Mouse (Mus musculus): ENCODE data around the gene Rrbp1. TPM values are rescaled to one million over a fixed set of nuclear protein-coding genes. Genes with fewer than 3 reads are reported as not detected.

Rrbp1 gene
- total RNA-seq, 1 experiment from 2014 or later = 184 TPM

DNA sequence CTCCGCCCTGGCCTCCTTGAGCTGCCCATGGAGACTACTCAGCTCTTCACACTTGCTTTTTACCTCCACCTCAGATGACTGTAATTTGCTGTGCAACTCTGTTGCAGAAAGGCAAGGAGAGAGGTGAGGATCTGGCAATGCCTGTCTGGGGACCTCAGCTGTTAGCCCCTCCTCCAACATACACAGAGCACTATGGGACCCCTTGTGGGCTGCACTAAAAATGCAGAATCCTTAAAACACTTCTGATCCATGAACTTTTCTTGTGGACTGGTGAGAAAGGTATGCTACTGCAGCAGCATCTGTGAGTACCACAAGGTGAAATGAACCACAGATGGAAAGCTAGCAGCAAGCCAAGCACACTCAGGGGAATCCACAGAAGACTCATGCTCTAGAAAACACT, 47.7 kb downstream of the Rrbp1 start:
- 0 out of 2 replicates have a peak, but pooled peaks have one; percentile 35 for ATAC-seq (replicated peaks; ENCODE audit: low read depth, poor library complexity, severe bottlenecking)

DNA sequence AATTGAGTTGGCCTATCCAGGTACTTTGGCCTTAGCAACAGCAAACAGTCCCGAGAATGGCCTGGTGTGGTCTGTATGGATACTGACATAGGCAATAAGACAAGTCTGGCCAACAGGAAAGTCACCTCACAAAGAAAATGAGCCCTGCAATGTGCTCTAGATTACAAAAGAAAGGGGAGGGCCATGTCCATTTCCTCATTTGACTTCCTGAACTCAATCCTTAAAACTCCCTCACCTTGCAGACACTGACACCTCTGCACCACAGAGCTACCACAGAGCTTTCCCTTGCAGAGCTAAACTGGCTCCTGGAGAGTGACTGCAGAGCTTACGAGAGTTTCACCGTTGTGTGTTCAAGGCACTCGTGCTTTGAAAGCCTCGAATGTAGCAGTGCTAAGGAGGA, 48.9 kb downstream of the Rrbp1 start:
- ATAC-seq (replicated peaks; ENCODE audit: low read depth, poor library complexity, severe bottlenecking) = peak; percentile 30; the same call in 1 of the 2 replicates

DNA sequence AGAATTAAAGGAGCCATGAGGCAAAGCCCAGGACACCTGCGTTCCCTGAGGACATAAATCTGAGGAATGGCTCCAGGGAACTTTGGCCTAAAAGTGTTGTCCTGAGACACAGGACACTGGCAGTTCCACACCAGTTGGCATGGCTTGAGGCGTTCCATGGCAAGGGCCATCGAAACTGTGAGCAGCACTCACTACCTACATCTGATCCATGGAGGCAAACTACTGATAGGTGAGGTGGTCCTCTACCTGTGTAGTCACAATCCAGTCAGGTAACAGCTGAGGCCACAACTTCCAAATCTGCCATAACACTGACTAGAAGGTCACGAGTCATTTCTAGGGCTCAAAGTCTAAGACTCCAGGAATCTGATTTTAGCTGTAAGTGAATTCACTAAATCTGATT, 55.3 kb downstream of the Rrbp1 start:
- no peak for ATAC-seq (replicated peaks; ENCODE audit: low read depth, poor library complexity, severe bottlenecking)

DNA sequence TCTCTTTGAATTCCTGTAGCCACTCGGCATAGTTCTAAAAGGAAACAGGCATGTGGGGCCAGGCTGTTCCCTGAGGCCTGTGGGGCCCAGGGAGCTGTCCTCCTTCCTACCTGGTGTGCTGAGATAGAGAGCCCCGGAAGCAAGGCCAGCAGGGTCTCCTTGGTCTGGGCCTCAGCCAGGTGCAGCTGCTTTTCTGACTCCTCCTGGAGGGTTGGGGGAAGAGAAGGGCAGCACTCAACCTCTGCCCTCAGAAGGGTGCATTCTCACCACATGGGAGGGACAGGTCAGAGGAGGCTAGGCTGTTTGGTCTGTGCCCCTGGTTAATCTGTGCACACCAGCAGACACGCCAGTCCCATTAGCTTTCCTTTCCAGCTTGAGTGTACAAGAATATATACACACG, 56.1 kb downstream of the Rrbp1 start:
- ATAC-seq (replicated peaks; ENCODE audit: low read depth, poor library complexity, severe bottlenecking) = no peak

DNA sequence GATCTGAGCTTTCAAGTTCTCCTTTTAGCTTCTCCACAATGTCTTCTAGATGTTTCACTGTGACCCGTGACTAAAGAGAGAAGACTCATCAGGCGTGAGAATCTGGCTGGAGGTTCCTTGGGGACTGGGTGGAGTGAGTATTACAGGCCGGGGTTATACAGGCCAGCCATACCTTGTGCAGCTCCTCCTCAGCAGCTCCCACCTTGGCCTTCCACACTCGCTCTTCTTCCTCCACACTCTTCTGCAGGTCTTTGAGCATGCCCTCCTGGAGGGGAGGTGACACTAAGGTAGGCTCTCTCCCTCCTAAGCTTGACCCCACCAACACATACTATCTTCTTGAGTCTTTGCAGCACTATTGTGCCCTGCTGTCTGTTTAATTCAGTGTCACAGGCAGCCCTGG, 57.1 kb downstream of the Rrbp1 start:
- no peak for ATAC-seq (replicated peaks; ENCODE audit: low read depth, poor library complexity, severe bottlenecking)

DNA sequence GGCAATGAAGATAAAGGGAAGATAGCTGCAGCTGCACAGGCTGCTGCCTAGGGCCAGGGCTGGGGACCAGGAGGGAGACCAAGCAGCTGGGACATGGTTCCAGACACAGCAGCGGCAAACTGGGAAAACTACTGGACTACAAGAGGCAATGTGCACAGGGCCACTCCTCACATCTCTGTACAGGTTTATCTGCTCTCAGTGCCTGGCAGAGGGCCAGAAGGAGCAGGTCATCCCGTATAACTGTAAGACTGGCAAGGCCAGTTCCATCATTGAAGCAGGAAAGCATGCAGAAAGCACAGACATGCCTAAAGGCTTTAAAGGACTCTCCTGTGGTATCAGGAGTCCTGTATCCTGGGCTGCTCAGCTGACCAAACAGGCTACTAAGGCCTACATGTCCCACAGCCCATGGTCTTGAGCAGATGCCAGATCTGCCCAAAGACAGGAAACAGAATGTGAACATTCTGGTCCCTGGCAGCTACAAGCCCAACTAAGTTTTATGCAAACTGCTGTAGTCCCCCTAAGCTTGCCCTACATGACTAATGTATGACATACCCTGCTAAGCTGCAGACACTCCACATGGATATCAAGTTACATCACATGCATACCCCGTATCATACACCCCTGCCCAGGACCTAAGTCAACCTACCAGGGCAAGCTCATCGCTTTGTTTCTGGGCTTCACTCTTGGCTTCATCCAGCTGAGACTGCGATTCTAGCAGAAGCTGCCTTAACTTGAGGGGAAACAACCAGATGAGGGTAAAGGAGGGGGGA, 59.3 kb downstream of the Rrbp1 start:
- ATAC-seq (replicated peaks; ENCODE audit: low read depth, poor library complexity, severe bottlenecking) = no peak

DNA sequence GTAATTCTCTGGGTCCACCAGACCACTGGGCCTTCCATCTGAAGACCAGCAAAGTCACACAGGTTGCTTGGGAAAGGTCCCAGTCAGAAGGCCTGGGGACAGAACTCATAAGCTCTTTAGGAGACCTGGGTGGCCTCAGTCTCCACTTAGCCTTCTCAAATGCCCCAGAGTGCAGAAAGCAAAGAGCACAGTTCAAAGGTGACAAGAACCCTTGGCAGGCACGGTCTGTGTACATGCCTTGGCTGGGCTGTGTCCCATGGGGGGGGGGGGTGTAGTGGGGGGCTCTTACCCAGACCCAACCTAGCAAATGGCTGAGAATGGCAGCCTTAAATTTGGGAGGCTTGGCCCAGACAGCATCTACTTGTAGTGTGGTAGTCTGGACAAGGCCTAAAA, 60.0 kb downstream of the Rrbp1 start:
- ATAC-seq (replicated peaks; ENCODE audit: low read depth, poor library complexity, severe bottlenecking) = no peak

DNA sequence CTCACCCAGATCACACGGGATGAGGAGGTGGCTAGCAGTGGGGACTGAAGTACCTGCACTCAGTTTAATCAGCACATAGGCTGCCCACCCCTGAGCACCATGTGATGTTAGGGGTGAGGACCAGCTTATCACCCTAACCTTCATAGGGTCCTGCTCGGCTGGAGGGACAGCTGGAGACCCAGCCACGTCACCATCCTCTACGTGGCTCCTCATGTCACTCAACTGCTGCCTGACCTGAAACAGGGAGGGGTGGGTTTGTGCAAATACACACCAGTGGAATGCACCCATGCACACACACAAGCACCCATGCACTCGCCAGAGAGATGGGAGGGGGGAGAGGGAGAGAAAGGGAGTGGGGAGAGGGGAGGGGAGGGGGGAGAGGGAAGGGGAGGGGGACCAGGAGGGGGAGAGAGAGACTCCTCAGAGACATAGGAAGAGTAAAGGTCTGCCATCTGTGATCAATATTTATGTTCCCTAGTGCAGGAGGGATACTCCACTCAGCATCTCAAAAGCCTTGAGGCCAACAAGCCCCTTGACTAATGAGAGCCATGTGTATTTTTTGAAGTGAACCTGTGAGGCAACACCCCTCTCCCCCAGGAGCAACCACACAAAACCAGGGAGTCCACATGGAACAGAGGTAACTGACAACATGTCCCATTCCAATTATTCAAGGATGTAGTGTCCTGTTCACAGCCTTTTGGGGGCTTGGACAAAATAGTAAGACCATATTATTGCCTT, 60.6 kb downstream of the Rrbp1 start:
- no peak for ATAC-seq (replicated peaks; ENCODE audit: low read depth, poor library complexity, severe bottlenecking)

DNA sequence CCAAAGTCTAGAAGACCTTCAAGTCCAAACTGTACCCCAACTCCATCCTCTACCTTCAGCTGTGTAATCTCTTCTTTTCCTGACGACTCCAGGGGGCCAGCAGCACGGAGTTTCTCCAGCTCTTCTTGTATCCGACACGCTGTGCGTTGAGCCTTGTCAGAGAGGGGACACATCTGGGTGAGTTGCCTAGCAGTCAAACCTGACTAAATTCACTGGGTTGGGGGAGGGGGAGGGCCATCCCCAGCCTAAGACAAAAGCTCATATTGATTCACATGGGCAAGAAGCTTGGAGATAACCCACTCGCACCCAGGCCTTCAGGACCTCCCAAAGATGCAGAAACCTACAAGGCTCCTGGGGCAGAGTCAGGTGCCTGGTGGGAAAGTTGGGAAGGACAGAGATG, 61.8 kb downstream of the Rrbp1 start:
- no peak for ATAC-seq (replicated peaks; ENCODE audit: low read depth, poor library complexity, severe bottlenecking)

DNA sequence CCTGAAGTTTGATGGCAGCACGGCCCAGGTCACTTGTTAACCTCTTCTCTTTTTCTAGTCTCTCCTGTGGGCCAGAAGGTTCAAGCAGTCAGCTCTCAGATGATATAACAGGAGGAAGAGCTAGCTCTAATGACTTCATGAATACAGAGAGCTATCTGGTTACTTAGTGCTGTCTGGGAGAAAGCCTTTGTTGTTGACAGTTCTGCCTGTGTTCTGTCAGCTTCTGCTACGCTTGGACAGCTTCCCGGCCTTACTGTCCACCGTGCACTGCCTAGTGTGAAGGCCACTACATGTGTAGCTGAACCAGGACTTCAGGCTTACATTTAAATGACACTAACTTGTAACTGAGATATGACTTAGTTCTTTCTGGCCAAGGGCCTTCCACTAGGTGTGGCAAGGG, 62.6 kb downstream of the Rrbp1 start:
- no peak for ATAC-seq (replicated peaks; ENCODE audit: low read depth, poor library complexity, severe bottlenecking)

DNA sequence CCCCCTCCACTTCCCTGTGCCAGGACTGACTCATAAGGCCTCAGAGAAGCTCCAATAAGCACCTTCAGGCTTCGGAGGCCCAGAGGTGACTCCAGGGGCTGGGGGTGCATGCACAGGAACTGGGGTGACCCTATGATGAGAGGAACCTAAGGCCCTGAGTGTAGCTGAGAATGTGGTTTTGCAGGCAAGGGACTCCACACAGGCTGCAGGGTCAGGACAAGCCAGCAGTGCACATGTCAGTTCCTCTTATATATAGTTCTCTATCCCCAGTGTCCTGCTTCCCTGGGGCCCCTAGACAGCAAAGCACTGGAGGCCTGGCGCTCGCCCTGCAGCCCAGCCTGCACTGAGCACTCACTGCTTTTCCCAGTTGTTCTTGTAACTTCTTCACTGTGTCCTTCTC, 63.1 kb downstream of the Rrbp1 start:
- ATAC-seq (replicated peaks; ENCODE audit: low read depth, poor library complexity, severe bottlenecking) = no peak

DNA sequence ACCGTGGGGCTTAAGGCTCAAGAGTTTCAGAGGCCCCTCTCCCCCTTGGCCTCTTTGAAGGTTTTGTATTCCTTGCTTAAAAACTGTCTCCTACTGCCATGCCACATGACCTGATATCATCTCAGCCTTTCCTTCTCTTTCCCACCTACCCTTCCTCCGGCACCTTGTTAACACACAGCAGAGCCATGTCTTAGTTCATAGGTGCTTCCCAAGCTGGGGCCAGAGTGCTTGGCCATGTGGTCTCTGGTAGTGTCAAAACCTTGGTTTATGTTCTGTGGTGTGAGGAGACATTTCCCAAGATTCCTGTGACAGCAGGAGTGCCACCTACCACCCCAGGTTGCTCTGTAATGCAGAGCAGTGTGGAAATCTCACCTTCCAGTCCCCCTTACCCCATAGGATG, 64.7 kb downstream of the Rrbp1 start:
- ATAC-seq (replicated peaks; ENCODE audit: low read depth, poor library complexity, severe bottlenecking) = no peak

DNA sequence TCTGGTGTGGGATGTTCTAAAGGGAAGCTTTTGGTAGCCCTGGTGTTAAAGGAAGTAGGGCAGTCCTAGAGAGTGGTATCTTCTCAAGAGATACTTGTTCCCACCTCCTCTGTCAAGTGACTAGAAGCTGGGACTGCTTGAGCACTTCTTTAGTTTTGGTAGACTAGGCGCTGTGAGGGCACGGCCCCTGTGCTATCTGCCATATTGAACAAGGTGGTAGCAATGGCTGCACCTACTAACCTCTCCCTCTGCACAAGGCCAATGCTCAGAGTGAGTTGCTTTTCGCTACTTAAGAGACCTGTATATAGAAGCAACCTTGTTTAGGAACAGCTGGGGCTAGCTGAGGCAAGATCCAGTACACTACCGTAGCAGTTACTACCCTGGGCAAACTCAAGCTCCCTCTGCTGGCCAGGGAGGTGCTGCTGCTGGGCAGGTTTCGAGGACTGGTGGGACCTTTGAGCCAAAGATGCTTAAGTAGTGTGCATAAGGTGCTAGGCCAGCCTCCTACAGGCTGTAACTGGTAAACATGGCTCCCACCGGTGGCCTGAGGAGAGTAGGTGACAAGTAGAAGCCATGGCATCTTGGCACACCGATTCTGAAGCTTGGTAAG, 65.5 kb downstream of the Rrbp1 start:
- peak; percentile 63 for ATAC-seq (replicated peaks; ENCODE audit: low read depth, poor library complexity, severe bottlenecking)

DNA sequence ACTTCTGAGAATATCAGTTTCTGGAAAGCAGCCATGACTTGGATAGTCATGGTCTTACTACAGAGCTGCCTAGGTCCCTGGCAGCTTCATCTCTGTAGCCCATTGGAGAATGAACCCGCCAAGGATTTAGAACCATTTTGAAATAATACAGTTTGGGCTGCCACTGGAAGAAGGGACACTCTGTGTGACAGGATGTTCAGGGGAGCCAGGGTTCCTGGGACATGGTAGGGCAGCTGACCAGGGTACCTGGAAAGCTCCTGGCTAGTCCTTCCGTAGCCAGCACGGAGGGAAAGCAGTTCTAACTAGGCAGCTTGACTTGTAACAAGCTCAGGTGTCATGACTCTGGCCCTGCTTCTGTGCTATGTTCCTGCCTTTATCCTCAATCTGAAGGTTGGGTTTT, 66.3 kb downstream of the Rrbp1 start:
- no peak for ATAC-seq (replicated peaks; ENCODE audit: low read depth, poor library complexity, severe bottlenecking)

DNA sequence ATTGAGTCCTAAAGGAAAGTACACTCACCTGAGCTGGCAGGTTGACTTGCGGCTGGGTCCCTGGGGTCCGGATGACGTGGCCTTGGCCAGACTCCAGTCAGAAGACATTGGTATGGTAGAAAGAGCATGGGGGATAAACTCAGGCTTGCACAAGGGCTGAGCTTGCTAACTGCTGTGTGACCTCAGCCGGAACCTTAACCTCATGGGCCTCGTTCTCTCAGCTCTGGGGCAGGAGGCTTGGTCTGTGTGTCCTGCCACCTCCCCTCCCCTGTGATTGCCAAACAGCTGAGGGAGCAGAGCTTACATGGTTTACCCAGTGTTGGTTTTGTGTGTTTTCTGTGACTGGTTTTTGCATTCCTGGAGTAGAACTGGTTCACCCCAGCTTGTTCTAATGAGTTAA, 70.7 kb downstream of the Rrbp1 start:
- no peak; the same call in 1 of the 2 replicates for ATAC-seq (replicated peaks; ENCODE audit: low read depth, poor library complexity, severe bottlenecking)

DNA sequence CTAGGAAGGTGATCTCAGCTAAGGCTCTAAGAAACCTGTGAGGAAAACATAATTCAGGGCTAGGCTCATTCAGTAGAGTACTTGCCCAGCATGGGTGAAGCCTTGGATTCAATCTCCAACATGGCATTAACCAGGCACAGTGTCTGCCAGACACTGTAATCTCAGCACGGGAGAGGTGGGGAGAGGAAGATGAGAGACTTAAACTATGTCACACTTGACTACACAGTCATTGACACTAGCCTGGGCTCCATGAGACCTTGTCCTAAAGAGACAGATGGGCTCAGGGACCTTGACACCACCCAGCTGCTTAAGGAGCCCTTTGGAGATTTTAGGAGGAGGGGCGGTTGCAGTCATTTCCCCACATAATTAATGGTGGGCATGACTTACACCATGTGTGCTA, 73.2 kb downstream of the Rrbp1 start:
- ATAC-seq (replicated peaks; ENCODE audit: low read depth, poor library complexity, severe bottlenecking) = no peak

DNA sequence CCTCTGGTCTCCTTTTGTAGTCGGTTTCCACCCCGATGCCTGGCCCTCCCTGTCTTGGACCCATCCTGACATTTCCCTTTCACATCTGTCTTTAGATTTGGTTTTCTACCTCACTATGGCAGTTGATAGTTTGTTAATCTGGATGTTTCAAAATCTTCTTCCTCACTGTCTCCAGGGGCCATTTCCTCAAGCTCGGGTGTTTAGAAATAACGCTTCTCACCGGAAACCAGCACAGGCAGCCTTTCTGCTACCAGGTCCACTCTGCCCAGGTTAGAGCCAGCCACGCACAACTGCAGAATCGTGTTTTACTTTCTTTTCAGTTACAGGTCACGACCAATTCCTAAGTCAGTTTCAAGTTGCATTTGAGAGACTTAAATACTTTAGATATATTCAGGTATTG, 76.6 kb downstream of the Rrbp1 start:
- peak; percentile 53 for ATAC-seq (replicated peaks; ENCODE audit: low read depth, poor library complexity, severe bottlenecking)

DNA sequence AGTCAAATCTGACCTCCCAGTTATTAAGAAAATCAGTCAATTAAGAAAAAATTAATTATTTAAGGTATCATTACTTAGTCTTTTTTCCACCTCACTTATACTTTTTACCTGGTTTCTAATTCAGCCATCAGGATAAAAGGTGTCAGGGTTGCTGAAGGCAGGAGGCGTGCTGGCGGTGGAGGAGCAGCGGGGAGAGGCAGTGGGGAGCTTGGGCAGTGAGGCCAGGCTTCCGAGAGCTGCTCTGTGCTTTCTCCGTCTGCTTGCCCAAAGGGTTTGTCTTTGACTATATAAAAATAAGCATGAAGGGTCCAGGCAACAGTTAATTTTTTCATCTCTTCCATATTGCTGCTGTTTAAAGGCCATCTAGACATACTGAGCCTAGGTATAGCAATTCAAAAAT, 77.5 kb downstream of the Rrbp1 start:
- no peak for ATAC-seq (replicated peaks; ENCODE audit: low read depth, poor library complexity, severe bottlenecking)

DNA sequence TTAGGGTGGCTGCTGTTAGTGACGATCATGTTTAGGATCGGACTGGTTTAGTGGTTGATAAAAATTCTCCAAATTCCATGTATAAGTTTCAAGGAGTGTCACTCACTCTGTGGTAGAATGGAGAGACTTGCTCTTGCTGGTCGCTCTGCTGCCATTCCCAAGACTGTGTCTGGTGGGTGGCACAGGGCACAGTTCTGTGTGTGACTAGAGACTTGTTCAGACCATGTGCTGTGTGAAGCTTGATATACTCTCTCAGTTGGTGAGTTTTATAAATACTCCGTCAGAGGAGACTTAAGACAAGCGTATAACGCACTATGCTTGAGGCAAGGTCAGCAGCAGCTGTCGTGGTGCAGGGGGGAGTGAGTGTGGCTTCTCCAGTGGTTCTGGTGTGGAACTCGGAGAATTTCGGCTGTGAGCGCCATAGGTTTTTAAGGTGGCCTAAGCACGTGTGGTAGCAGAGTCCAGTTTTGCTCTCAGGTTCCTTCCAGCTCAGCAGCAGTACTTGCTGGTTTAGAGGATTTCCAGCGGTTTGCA, 78.7 kb downstream of the Rrbp1 start:
- no peak for ATAC-seq (replicated peaks; ENCODE audit: low read depth, poor library complexity, severe bottlenecking)

DNA sequence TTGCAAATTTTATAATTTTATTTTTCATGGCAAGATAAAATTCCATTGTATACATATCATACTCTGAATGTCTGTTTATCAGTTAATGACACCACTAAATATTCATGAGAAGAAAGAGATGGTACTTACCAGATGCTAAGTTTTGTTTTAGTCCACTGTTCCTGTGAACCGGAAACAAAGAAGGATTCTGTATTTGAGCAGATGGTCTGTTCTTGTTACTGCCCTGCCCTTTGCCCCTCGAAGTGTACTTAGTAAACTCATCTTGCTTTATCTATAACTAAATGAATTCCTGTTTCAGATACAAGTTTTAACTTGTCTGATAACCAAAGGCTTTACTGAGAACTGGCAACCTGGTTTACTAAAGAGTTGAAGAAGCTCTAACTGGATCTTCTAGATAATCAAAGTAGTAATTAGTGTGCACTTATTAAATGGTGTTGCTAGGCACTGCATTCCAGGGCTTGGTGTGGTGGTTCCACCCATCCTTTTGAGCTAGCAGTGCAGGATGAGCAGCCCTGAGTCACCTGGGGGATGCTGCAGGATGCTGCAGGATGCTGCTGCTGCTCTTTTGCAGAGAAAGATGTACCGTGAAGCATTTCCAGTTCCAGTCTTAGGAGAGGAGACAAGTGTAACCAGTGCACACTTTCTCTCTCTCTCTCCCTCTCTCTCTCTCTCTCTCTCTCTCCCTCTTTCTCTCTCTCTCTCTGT, 81.3 kb downstream of the Rrbp1 start:
- ATAC-seq (replicated peaks; ENCODE audit: low read depth, poor library complexity, severe bottlenecking) = no peak

Data from common myeloid progenitor, adult 5-6 weeks (primary cell).